Mouse (Mus musculus): Measurements from ENCODE around the gene Clcn1.

DNA sequence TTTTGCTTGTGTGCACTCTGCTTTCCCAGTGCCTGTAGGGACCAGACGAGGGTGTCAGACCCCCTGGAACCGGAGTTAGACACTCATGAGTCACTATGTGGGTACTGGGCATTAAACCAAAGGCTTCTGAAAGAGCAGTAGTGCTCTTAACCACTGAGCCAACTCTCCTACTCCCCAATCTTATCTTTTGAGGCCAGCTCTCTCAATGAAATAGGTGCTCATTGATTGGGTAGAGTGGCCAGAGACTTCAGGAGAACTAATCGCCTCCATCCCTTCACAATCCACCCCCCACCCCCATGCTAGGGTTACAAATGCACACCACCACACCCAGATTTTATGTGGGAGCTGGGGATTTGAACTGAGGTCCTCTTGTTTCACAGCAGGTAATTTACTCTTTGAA is 42.3 kb downstream of the Clcn1 start:
- no peak for TF ChIP-seq MAX (IDR thresholded peaks at IDR 0.05; ENCODE audit: low read depth)
- TF ChIP-seq POLR2A (IDR thresholded peaks at IDR 0.05; ENCODE audit: insufficient read length, low read depth): no peak
